Mouse (Mus musculus) embryonic facial prominence, embryonic 13.5 days (tissue): ENCODE measurements at regions not wholly inside any gene's neighbourhood (a gene's known extent, or its start where the extent isn't known, plus 50 kb on each side); places are given as distances from the start of the nearest gene placed in this dataset.
A peak's percentile ranks its signal among the peaks of the same experiment; 100 is the strongest.

ENCODE experiments used
- ATAC-seq: fragments of 200-750 bp; cut with Nextera tagmentation; 2 replicates; pipeline ENCODE4 v1.8.0; 2017; ENCODE audit warnings: low read depth; ENCODE audit not compliant: insufficient number of reproducible peaks, insufficient read depth, low FRiP score, low TSS enrichment
- H3K27ac ChIP-seq: fragments of 300-500 bp; sonication (generic); 2 replicates; pipeline ENCODE4 v1.5.1; 2015; ENCODE audit warnings: moderate library complexity, mild to moderate bottlenecking, inconsistent platforms
- H3K27me3 ChIP-seq: fragments of 300-500 bp; sonication (generic); 2 replicates; pipeline ENCODE4 v1.6.1; 2015; ENCODE audit warnings: mild to moderate bottlenecking, inconsistent platforms
- H3K36me3 ChIP-seq: fragments of 300-500 bp; sonication (generic); 2 replicates; pipeline ENCODE4 v1.6.1; 2015; ENCODE audit warnings: mild to moderate bottlenecking, inconsistent platforms
- H3K4me1 ChIP-seq: fragments of 300-500 bp; sonication (generic); 2 replicates; pipeline ENCODE4 v1.6.1; 2015; ENCODE audit warnings: inconsistent platforms
- H3K4me2 ChIP-seq: fragments of 300-500 bp; sonication (generic); 2 replicates; pipeline ENCODE4 v1.6.1; 2015; ENCODE audit warnings: moderate library complexity, mild to moderate bottlenecking, inconsistent platforms
- H3K4me3 ChIP-seq: fragments of 300-500 bp; sonication (generic); 2 replicates; pipeline ENCODE4 v1.5.1; 2015; ENCODE audit warnings: mild to moderate bottlenecking, inconsistent platforms
- H3K9ac ChIP-seq: fragments of 300-500 bp; sonication (generic); 2 replicates; pipeline ENCODE4 v1.6.1; 2015; ENCODE audit warnings: mild to moderate bottlenecking, inconsistent platforms
- H3K9me3 ChIP-seq: fragments of 300-500 bp; sonication (generic); 2 replicates; pipeline ENCODE4 v1.6.1; 2016; ENCODE audit warnings: inconsistent platforms
- WGBS: fragments of 180-500 bp; shearing (Covaris S2); methylation state at CpG from one replicate; pipeline ENCODE4 v1.1.7; 2015; ENCODE audit warnings: mixed read lengths; 5-methylcytosine and 5-hydroxymethylcytosine counted together

DNA sequence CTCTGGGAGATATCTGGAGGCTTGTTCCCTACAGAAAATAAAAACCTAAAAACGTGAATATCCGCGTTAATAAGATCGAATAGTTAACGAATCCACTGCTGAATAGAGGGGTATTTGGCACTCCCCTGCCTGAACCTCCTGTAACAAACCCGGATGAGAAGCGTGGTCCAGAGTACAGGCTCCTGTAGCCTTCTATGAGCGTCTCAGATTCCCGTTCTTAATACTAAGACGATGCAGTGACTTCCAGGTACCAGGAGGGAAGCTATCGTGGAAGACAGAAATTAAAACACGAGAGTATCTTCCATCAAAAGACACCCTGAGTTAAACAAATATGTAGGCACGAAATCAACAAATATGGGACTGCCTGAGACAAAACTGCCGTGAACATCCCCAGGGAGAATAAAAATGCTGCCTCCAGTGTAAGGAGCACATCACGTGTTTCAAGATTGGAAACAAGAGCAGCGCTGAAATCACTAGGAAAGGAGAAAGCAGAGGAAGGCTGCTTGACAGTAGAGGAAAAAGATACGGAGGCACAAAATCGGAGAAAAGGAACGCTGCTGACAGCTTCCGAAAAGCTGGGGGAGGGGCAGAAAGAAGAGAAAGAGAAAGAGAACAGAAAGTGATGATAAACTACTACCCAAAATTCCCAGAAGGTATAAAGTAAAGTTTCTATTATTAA, 83.6 kb upstream of the Ift57 start:
- Histone ChIP-seq H3K9me3 (no peaks in the 10 kb centered on the region), H3K9ac (no peak overlapping the region), H3K27me3 (no peaks in the 10 kb centered on the region), H3K4me3 (peak overlapping the region; percentile 7; the same call in 1 of the 2 replicates), H3K36me3 (no peaks in the 10 kb centered on the region), H3K4me2 (peak overlapping the region; percentile 43), H3K27ac (no peak overlapping the region), H3K4me1 (peaks cover 5% of the 10 kb centered on the region; the same call in 1 of the 2 replicates)
- no peak for ATAC-seq
- 68% methylated on average over 20 of the region's 20 CpGs for WGBS

DNA sequence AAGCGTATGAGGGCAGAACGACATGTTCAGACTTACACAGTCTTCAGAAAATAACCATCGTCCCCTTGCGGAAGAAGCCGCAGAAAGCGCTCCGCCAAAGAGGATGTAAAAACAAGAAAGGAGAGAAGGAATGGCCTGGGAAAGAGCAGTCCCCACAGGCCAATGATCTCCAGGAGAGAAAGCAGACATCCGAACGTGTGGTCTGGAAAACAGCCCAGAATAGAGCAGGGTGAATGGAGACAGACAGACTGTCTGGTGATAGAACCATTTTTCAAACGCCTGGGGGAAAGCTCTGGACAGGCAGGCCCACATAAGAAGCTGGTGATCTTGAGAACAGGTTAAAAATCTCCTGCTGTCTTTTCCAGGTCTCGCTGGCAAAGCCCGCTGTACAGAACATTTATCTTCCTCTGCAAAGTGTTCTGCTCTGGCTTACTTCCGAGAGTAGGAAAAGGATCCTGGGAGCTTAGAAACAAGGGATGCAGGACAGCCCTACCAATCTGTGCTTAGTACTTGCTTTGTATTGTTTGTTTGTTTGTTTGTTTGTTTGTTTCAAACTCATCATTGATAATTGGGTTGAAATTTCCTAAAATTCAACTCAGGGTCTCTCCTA, 82.7 kb upstream of the Ift57 start:
- H3K4me2 ChIP-seq, result peak overlapping the region; percentile 43
- no peak for ATAC-seq
- 56% methylated on average over 13 of the region's 13 CpGs for WGBS
- no peaks in the 10 kb centered on the region for H3K36me3 ChIP-seq
- H3K4me1 ChIP-seq, result peaks cover 5% of the 10 kb centered on the region; the same call in 1 of the 2 replicates
- H3K27me3 ChIP-seq, result no peaks in the 10 kb centered on the region
- no peak overlapping the region for H3K9ac ChIP-seq
- peak overlapping the region; percentile 28; the same call in 1 of the 2 replicates for H3K27ac ChIP-seq
- H3K4me3 ChIP-seq, result no peak overlapping the region
- H3K9me3 ChIP-seq, result no peaks in the 10 kb centered on the region

DNA sequence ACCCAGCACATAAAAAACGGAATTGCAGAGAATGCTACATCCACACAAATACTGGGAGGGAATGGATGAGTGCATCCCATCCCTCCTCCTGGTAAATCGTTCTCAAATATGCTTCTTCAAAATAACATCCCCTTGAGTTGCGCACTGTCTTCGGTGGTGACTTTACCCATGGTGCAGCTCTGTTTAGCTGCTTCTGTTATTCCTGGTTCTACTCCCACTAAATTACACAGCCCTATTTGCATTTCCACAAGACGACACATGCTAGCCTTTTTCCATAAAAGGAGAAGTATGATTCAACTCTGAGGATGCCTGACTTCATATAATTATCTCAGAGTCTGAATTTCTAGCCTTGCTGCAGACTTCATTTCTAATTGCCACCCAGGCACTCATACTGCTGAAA, 65.5 kb upstream of the Ift57 start:
- WGBS, result 82% methylated on average over 5 of the region's 5 CpGs
- no peaks in the 10 kb centered on the region for H3K27me3 ChIP-seq

DNA sequence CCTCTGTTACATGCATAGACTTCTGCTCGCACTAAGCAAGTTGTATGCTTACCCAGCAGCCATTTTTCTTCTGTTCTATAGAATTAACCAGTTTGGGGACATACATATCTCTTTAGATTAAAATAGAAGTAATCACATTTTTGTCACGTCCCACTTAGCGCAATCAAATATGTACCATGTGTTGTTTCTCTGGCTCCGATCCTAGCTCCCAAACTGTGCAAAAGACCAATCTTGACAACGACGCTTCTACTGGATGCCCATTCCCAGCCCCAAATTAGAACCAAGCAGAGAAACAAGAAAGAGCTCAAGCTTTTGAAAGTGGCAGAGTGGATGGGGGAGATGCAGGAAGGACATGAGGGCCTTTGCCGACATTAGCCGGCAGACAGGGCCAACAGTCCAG, 63.5 kb upstream of the Ift57 start:
- Histone ChIP-seq H3K4me3 (no peak overlapping the region), H3K36me3 (no peaks in the 10 kb centered on the region), H3K27ac (no peak overlapping the region), H3K4me2 (no peak overlapping the region), H3K9me3 (no peaks in the 10 kb centered on the region), H3K9ac (no peak overlapping the region), H3K27me3 (no peaks in the 10 kb centered on the region), H3K4me1 (no peaks in the 10 kb centered on the region)
- ATAC-seq, result no peak
- WGBS, result 89% methylated on average over 8 of the region's 8 CpGs

More for the DNA sequence above, 65.5 kb upstream of the Ift57 start:
- Histone ChIP-seq H3K27ac (no peak overlapping the region), H3K9ac (no peak overlapping the region), H3K9me3 (no peaks in the 10 kb centered on the region), H3K4me2 (no peak overlapping the region), H3K4me1 (no peaks in the 10 kb centered on the region), H3K4me3 (no peak overlapping the region), H3K36me3 (no peaks in the 10 kb centered on the region)
- ATAC-seq, result no peak

DNA sequence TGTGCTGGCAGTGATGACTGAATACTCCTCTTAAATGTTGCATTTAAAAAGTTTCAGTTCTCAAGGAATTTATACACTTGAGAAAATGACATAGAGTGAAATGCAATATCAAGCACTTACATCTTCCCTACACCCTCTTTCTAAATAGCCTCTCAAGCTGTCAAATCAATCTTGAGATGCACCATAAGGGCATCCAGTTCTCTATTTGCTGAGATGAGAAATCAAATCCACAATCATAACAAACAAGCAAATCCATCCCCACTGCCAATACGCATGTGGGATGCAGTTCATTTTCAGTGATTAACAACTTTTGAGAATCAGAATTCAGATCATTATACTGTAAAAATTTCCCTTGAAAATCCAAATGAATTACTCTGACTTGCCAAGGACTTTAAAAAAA, 62.6 kb upstream of the Ift57 start:
- H3K27me3 ChIP-seq, result no peaks in the 10 kb centered on the region
- 87% methylated on average over 1 of the region's 1 CpGs for WGBS
- no peak overlapping the region for H3K4me3 ChIP-seq
- H3K4me2 ChIP-seq, result no peak overlapping the region
- H3K4me1 ChIP-seq, result no peaks in the 10 kb centered on the region
- ATAC-seq, result no peak
- no peak overlapping the region for H3K9ac ChIP-seq
- no peaks in the 10 kb centered on the region for H3K36me3 ChIP-seq
- no peaks in the 10 kb centered on the region for H3K9me3 ChIP-seq
- H3K27ac ChIP-seq, result no peak overlapping the region

DNA sequence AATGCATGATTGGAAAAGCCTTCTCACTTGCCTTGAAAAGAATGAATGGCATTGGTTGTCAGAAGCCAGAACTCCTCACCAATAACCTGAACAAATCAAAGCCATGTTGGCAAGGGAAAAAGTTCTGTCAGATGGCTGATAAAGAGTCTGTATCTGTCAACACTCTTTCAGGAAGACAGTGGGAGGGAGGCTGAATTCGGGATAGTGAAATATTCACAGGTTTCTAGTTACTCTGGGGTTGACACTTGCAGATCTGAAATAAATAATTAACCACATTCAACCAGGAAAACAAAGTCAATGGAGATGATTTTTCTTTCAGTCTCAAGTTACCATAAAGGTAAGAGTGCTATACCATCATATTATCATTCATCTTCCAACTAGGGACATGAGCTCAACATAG, 56.3 kb upstream of the Ift57 start:
- 76% methylated on average over 1 of the region's 1 CpGs for WGBS

DNA sequence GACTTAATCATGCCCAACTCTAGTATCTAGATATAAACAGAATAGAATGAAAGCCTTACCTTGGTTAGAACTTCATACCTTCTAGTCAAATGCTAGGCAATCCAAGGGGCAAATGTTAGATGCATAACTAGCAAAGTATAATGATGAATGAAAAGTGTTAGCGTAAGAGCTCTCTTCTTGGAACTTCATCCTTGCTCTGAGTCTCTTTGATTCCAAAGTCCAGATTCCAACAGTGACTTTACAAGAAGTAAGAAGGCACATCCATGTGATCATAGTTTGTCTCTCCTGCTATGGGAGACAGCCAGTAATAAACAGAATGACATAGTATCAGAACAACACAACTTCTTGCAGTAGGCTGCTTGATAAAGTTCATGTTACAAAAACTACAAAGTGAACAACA, 54.6 kb upstream of the Ift57 start:
- 98% methylated on average over 1 of the region's 1 CpGs for WGBS
- no peak for ATAC-seq
- Histone ChIP-seq H3K9me3 (no peaks in the 10 kb centered on the region), H3K27me3 (no peaks in the 10 kb centered on the region), H3K36me3 (no peaks in the 10 kb centered on the region), H3K4me1 (no peaks in the 10 kb centered on the region), H3K27ac (no peak overlapping the region), H3K4me3 (no peak overlapping the region), H3K9ac (no peak overlapping the region), H3K4me2 (no peak overlapping the region)

More for the DNA sequence above, 56.3 kb upstream of the Ift57 start:
- Histone ChIP-seq H3K4me2 (no peak overlapping the region), H3K36me3 (no peaks in the 10 kb centered on the region), H3K27ac (no peak overlapping the region), H3K9ac (no peak overlapping the region), H3K27me3 (no peaks in the 10 kb centered on the region), H3K4me1 (no peaks in the 10 kb centered on the region), H3K4me3 (no peak overlapping the region), H3K9me3 (no peaks in the 10 kb centered on the region)
- ATAC-seq, result no peak

DNA sequence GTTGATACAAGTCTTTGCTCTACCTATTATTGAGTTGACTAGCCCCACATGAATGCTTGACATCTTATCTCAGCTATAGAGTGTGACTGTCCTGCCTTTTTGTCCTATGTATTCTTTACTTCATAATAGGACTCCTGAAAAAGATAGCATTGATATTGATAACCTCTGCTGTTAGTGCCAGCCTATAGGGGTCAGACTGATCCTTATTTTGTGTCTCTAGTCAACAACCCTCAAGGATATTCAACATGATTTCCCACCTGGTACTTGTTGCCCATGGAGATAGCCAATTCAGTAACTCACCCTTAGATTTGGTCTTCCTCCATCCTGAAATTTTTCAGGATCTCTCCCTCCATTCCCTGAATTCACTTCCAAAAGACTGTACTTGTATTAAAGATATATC, 52.6 kb upstream of the Ift57 start:
- no peak for ATAC-seq
- H3K4me2 ChIP-seq, result no peak overlapping the region
- no peaks in the 10 kb centered on the region for H3K4me1 ChIP-seq
- no peak overlapping the region for H3K4me3 ChIP-seq
- no peaks in the 10 kb centered on the region for H3K9me3 ChIP-seq
- no peaks in the 10 kb centered on the region for H3K27me3 ChIP-seq
- H3K27ac ChIP-seq, result no peak overlapping the region
- no peaks in the 10 kb centered on the region for H3K36me3 ChIP-seq
- H3K9ac ChIP-seq, result no peak overlapping the region
